Mouse (Mus musculus) forebrain, embryonic 16.5 days (tissue): ENCODE data around the gene Scly. TPM values are rescaled to one million over a fixed set of nuclear protein-coding genes. Genes with fewer than 3 reads are reported as not detected.

Experiments used
- ATAC-seq: fragments of 200-750 bp; cut with Nextera tagmentation; 2 replicates; pipeline ENCODE4 v1.8.0; 2017; ENCODE audit warnings: mild to moderate bottlenecking, moderate library complexity
- H3K27ac ChIP-seq: fragments of 300-500 bp; sonication (generic); 2 replicates; pipeline ENCODE4 v1.5.1; 2014; ENCODE audit warnings: low read length, control low read depth
- H3K27me3 ChIP-seq: fragments of 300-500 bp; sonication (generic); replicated peaks from 2 replicates; pipeline ENCODE4 v1.6.1; 2014; ENCODE audit warnings: low read length; ENCODE audit not compliant: control insufficient read depth, insufficient read depth
- H3K36me3 ChIP-seq: fragments of 300-500 bp; sonication (generic); 2 replicates; pipeline ENCODE4 v1.6.1; 2014; ENCODE audit not compliant: control insufficient read depth, insufficient read depth
- H3K4me1 ChIP-seq: fragments of 300-500 bp; sonication (generic); replicated peaks from 2 replicates; pipeline ENCODE4 v1.6.1; 2014; ENCODE audit warnings: low read length; ENCODE audit not compliant: control insufficient read depth, insufficient read depth
- H3K4me2 ChIP-seq: fragments of 300-500 bp; sonication (generic); 2 replicates; pipeline ENCODE4 v1.6.1; 2014; ENCODE audit warnings: mild to moderate bottlenecking, low read length, control low read depth
- H3K4me3 ChIP-seq: fragments of 300-500 bp; sonication (generic); replicated peaks from 2 replicates; pipeline ENCODE4 v1.5.1; 2014; ENCODE audit warnings: mild to moderate bottlenecking, low read length, control low read depth
- H3K9ac ChIP-seq: fragments of 300-500 bp; sonication (generic); replicated peaks from 2 replicates; pipeline ENCODE4 v1.6.1; 2014; ENCODE audit warnings: low read depth, low read length, control low read depth
- H3K9me3 ChIP-seq: fragments of 300-500 bp; sonication (generic); 2 replicates; pipeline ENCODE4 v1.6.1; 2016; ENCODE audit warnings: low read length; ENCODE audit not compliant: control insufficient read depth
- WGBS: fragments of 180-500 bp; shearing (Covaris S2); extraction: QIAGEN DNeasy Blood & Tissue Kit; methylation state at CpG from one replicate; pipeline ENCODE4 v1.1.7; 2014; 5-methylcytosine and 5-hydroxymethylcytosine counted together
- polyA plus RNA-seq: library from polyadenylated mRNA; unstranded; fragments of >200 nt; fragmentation: Nextera tagmentation; extraction: Ambion mirVana; gene quantifications from 2 replicates; pipeline ENCODE4 v1.2.1, GENCODE M21; 2015

Gene Scly
- polyA plus RNA-seq, 1 experiment from 2014 or later, result 9.3 TPM

GRCm38 (mm10) chr1:91262508-91262907, 35.6 kb upstream of the Scly start:
- Histone ChIP-seq H3K27me3 (no peaks in the 10 kb centered on the region), H3K36me3 (no peaks in the 10 kb centered on the region), H3K4me1 (no peaks in the 10 kb centered on the region), H3K9ac (no peak overlapping the region), H3K4me2 (no peak overlapping the region), H3K4me3 (no peak overlapping the region), H3K27ac (no peak overlapping the region), H3K9me3 (no peaks in the 10 kb centered on the region)
- no peak for ATAC-seq
- 89% methylated on average over 7 of the region's 7 CpGs for WGBS

GRCm38 (mm10) chr1:91272260-91272659, 25.9 kb upstream of the Scly start:
- H3K4me1 ChIP-seq, result no peaks in the 10 kb centered on the region
- no peaks in the 10 kb centered on the region for H3K27me3 ChIP-seq
- 75% methylated on average over 2 of the region's 2 CpGs for WGBS
- H3K9me3 ChIP-seq, result no peaks in the 10 kb centered on the region
- no peak for ATAC-seq
- H3K4me3 ChIP-seq, result no peak overlapping the region
- no peak overlapping the region for H3K4me2 ChIP-seq
- H3K36me3 ChIP-seq, result no peaks in the 10 kb centered on the region; the same call in 1 of the 2 replicates
- H3K9ac ChIP-seq, result no peak overlapping the region
- no peak overlapping the region for H3K27ac ChIP-seq

- no peak for ATAC-seq
- 93% methylated on average over 4 of the region's 4 CpGs for WGBS
These were observed 21.6 kb upstream of the Scly start for GRCm38 (mm10) chr1:91276581-91276980.

DNA sequence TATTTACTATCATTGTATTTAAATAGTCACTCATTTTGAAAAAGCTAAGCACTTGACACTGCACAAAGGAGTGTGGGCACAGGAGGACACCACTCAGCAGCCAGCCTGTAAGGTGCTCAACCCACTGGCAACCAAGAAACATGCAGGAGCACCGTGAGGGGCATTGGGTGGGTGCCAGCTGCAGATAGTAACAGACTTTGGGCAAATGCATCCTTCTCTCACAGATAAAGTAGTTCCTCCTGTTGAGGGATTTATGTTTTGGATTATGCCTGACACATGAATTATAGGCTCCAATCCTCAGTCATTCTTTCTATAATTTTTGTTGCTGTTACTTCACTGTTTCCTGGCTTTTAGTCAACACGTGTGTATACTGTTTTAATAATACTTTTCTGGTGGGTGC, 20.7 kb upstream of the Scly start:
- H3K27ac ChIP-seq, result no peak overlapping the region
- H3K4me1 ChIP-seq, result no peaks in the 10 kb centered on the region
- no peak overlapping the region for H3K9ac ChIP-seq
- no peak overlapping the region for H3K4me2 ChIP-seq
- WGBS, result 83% methylated on average over 2 of the region's 2 CpGs
- no peaks in the 10 kb centered on the region for H3K9me3 ChIP-seq
- H3K36me3 ChIP-seq, result peaks cover 12% of the 10 kb centered on the region
- no peaks in the 10 kb centered on the region for H3K27me3 ChIP-seq
- ATAC-seq, result no peak
- H3K4me3 ChIP-seq, result no peak overlapping the region

More at GRCm38 (mm10) chr1:91276581-91276980, 21.6 kb upstream of the Scly start:
- Histone ChIP-seq H3K9ac (no peak overlapping the region), H3K36me3 (peaks cover 12% of the 10 kb centered on the region), H3K4me3 (no peak overlapping the region), H3K4me1 (no peaks in the 10 kb centered on the region), H3K9me3 (no peaks in the 10 kb centered on the region), H3K4me2 (no peak overlapping the region), H3K27me3 (no peaks in the 10 kb centered on the region), H3K27ac (no peak overlapping the region)

DNA sequence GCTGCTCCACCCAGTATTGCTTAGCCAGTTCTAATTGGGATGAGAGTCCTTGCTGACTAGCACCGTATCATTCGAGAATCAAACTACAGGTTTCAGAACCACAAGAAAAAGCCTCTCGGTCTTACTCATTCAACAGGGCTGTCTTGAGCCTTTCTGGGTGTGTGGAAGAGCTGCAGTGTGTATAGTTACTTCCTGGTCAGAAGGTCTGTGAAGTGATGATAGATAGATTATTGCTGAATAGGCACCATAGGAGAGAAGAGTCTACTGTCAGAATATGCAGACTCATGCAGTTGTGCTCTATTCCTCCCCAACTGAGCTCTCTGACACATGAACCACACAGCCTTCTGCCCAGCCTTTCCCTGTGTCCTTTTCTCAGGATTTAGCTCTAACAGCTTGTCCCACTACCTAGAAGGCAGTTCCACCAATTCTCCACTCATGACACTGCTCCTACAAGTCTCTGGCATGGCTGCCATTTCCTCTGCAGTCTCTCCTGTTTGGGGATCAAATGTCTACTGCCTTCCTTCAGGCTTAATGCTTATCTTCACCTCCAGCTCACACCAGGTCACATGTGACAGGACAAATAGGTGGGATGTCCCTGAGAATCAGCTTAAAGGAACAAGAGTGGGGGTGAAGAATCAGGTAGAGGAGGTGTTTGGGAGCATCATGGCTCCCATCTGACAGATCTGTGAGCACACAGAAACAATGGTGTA, 19.6 kb upstream of the Scly start:
- Histone ChIP-seq H3K4me2 (no peak overlapping the region), H3K4me1 (no peaks in the 10 kb centered on the region), H3K9me3 (no peaks in the 10 kb centered on the region), H3K4me3 (no peak overlapping the region), H3K9ac (no peak overlapping the region), H3K27ac (no peak overlapping the region), H3K36me3 (peaks cover 12% of the 10 kb centered on the region), H3K27me3 (no peaks in the 10 kb centered on the region)
- no peak for ATAC-seq
- WGBS, result 99% methylated on average over 3 of the region's 3 CpGs

DNA sequence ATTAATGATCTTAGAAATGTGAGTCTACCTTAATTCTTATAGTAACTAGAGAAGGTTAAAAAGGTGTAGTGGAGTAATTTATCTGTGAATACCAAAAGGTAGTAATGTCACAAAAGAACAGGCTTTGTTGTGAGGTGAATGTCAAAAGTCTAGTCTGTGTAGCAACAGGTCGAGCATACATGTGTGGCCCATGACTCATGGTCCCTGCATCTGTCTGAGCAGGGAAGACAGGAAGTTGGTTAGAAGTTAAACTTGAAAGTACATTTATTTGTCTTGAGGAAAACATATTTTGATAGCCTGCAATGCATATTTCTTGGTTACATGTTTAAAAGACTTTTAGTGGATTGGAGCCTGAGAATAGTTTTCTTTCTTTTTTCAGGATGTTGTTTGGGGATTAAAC, 19.0 kb upstream of the Scly start:
- no peak overlapping the region for H3K4me2 ChIP-seq
- H3K4me1 ChIP-seq, result no peaks in the 10 kb centered on the region
- ATAC-seq, result no peak
- H3K27ac ChIP-seq, result no peak overlapping the region
- H3K36me3 ChIP-seq, result peaks cover 12% of the 10 kb centered on the region
- 85% methylated on average over 1 of the region's 1 CpGs for WGBS
- H3K9ac ChIP-seq, result no peak overlapping the region
- no peaks in the 10 kb centered on the region for H3K9me3 ChIP-seq
- no peaks in the 10 kb centered on the region for H3K27me3 ChIP-seq
- H3K4me3 ChIP-seq, result no peak overlapping the region

GRCm38 (mm10) chr1:91282582-91282981, 15.6 kb upstream of the Scly start:
- no peak overlapping the region for H3K9ac ChIP-seq
- H3K36me3 ChIP-seq, result peaks cover 16% of the 10 kb centered on the region
- no peaks in the 10 kb centered on the region for H3K9me3 ChIP-seq
- no peak overlapping the region for H3K4me3 ChIP-seq
- H3K27me3 ChIP-seq, result no peaks in the 10 kb centered on the region
- H3K27ac ChIP-seq, result no peak overlapping the region
- 88% methylated on average over 1 of the region's 1 CpGs for WGBS
- no peak overlapping the region for H3K4me2 ChIP-seq
- ATAC-seq, result no peak
- H3K4me1 ChIP-seq, result no peaks in the 10 kb centered on the region

DNA sequence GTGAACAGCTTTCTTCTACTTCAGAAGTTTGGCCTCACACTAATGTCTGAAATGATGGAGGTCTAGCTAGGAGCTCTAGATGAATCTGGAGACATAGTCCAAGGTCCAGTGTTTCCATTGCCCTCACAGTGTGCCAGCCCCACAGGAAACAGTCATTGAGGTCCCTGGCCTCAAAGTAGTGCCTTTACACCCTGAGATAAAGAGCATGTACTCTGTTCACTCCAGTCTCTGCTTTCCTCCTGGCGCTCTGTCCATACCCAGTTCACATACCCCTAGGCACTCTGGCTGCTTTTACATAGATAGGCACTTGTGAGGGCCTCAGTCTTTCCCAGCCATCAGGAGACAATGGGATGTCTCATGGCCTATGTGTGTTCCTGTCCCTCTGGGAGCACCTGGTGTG, 8.8 kb upstream of the Scly start:
- ATAC-seq, result no peak
- Histone ChIP-seq H3K27me3 (no peaks in the 10 kb centered on the region), H3K36me3 (peaks cover 5% of the 10 kb centered on the region; the same call in 1 of the 2 replicates), H3K9me3 (no peaks in the 10 kb centered on the region), H3K4me2 (no peak overlapping the region), H3K4me3 (no peak overlapping the region), H3K4me1 (no peaks in the 10 kb centered on the region), H3K9ac (no peak overlapping the region), H3K27ac (no peak overlapping the region)
- 97% methylated on average over 1 of the region's 1 CpGs for WGBS

DNA sequence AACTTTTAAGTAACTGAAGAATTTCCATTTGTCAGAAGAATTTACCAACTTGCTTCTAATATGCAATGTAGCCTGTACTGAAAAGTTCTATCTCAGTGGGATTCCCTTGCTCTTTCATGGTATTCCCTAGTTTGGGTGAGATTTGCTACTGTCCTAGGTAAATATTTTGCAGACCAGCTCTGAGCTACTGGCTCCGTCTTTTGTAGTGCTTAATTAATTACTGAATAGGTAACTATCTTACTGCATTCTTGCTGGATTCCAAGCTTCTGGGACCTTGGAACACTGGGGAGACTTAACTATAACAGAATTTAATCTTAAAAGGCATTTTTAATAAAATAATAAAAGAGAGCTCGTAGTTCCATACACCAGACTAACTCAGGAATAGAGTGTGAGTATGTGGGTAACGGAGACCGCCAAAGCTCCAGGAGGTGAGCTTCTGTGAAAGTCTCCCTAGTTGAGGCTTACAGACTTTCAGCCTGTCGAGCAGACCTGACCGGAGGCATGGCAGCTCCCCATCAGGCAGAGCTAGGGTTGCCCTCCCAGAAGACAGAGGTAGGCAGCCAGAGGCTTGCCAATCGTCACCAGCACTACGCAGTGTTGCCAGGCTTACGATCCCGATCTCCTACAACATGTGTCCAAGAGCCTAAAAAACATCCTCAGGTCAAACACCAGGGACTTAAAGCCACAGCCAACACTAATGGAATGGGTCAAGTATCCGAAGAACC, 5.9 kb upstream of the Scly start:
- H3K36me3 ChIP-seq, result no peaks in the 10 kb centered on the region
- H3K4me2 ChIP-seq, result no peak overlapping the region
- no peaks in the 10 kb centered on the region for H3K4me1 ChIP-seq
- no peak overlapping the region for H3K4me3 ChIP-seq
- 95% methylated on average over 11 of the region's 11 CpGs for WGBS
- H3K27me3 ChIP-seq, result no peaks in the 10 kb centered on the region
- ATAC-seq, result no peak
- no peaks in the 10 kb centered on the region for H3K9me3 ChIP-seq
- H3K27ac ChIP-seq, result no peak overlapping the region
- no peak overlapping the region for H3K9ac ChIP-seq
